Mouse (Mus musculus): ENCODE results near the gene Nip7. TPM values are rescaled to one million over a fixed set of nuclear protein-coding genes. Genes with fewer than 3 reads are reported as not detected.

The Nip7 gene
- total and polyA plus RNA-seq, 3 experiments = 19.4 to 27.9 (median 27.3) TPM

DNA sequence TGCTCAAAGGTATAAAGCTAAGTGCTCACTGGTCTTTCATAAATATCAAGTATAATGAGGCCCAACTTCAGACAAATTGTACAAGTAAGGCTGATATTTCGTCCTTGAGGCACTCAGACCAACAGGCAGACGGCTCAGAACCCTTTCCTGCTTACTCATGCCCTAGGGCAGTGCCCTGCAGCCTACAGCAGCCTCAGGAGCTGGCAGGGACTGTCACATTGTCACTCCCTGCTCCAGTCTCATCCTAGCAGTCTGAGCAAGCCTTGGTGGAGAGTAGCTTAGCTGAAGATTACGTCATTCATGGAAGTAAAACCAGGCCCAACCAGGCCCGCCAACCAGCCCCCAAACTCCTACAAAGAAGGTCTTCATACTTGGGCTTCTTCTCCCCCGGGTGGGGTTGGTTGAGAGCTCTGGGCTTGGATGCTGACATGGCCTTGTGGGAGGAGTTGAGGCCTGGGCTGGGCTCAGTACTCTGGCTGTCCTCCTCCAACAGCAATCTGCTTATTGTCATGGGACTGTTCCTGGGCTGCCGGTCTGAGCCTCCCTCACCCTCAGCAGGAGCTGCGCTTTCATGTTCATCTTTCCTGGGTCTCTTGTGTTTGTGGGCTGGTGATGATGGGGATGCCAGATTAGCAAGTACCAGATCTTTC is 19.7 kb downstream of the Nip7 start:
- Histone ChIP-seq H3K4me3 (no peak overlapping the region), H3K79me2 (replicated peaks; ENCODE audit: control insufficient read depth, insufficient read depth, low read length) (no peaks in the 10 kb centered on the region), H3K27me3 (ENCODE audit: control insufficient read depth, insufficient read depth, low read length) (no peaks in the 10 kb centered on the region), H3K9ac (ENCODE audit: low read depth, low read length) (no peak overlapping the region), H3K36me3 (ENCODE audit: control insufficient read depth, insufficient read depth, low read length) (peaks cover 3% of the 10 kb centered on the region; the same call in 1 of the 2 replicates), H3K27ac (no peak overlapping the region), H3K4me1 (ENCODE audit: control insufficient read depth, insufficient read depth, low read length) (no peaks in the 10 kb centered on the region)
- TF ChIP-seq POLR2A (IDR thresholded peaks at IDR 0.05; ENCODE audit: insufficient read depth, low read depth, low read length) (no peak), EP300 (IDR thresholded peaks at IDR 0.05; ENCODE audit: insufficient read depth, low read depth, low read length) (no peak), CTCF (IDR thresholded peaks at IDR 0.05) (no peak)
- peak in 1 of 2 experiments; percentile 18 for DNase-seq
- 78% methylated on average over 7 of the region's 7 CpGs for WGBS
- intact Hi-C loops (cut with DNase I) = no loop called here

DNA sequence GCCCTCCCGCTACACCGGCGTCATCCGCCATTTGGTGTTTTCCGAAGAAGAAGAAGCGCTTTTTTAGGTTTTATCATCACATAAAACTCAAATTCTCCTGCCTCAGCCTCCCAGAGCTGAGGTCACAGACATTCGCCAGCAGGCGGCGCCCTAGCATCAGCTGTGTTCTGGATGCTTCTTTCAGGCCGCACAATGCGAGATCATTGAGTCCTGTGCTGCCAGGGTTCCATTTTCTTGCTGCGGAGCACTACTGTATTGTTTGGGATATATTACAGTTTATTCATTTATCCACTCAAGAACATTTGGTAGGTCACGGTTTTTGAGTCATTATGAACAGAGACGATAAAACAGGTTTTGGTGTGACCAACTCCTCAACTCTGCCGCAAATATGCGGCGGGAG is 28.7 kb downstream of the Nip7 start:
- no peaks in the 10 kb centered on the region for H3K4me1 ChIP-seq (ENCODE audit: control insufficient read depth, insufficient read depth, low read length)
- H3K27me3 ChIP-seq (ENCODE audit: control insufficient read depth, insufficient read depth, low read length) = no peaks in the 10 kb centered on the region
- intact Hi-C loops (cut with DNase I) = no loop called here
- no peak overlapping the region for H3K27ac ChIP-seq
- DNase-seq = no peak
- no peaks in the 10 kb centered on the region for H3K79me2 ChIP-seq (replicated peaks; ENCODE audit: control insufficient read depth, insufficient read depth, low read length)
- 96% methylated on average over 17 of the region's 17 CpGs for WGBS
- no peak overlapping the region for H3K4me3 ChIP-seq
- TF ChIP-seq POLR2A (IDR thresholded peaks at IDR 0.05; ENCODE audit: insufficient read depth, low read depth, low read length) (no peak), EP300 (IDR thresholded peaks at IDR 0.05; ENCODE audit: insufficient read depth, low read depth, low read length) (no peak), CTCF (IDR thresholded peaks at IDR 0.05) (peak; percentile 45)
- H3K36me3 ChIP-seq (ENCODE audit: control insufficient read depth, insufficient read depth, low read length) = no peaks in the 10 kb centered on the region
- H3K9ac ChIP-seq (ENCODE audit: low read depth, low read length) = no peak overlapping the region

GRCm38 (mm10) chr8:107086018-107086417 is 29.3 kb downstream of the Nip7 start:
- no peak overlapping the region for H3K4me3 ChIP-seq
- DNase-seq = no peak
- no peak for TF ChIP-seq EP300 (IDR thresholded peaks at IDR 0.05; ENCODE audit: insufficient read depth, low read depth, low read length)
- TF ChIP-seq POLR2A (IDR thresholded peaks at IDR 0.05; ENCODE audit: insufficient read depth, low read depth, low read length) = no peak
- no peak for TF ChIP-seq CTCF (IDR thresholded peaks at IDR 0.05)
- H3K36me3 ChIP-seq (ENCODE audit: control insufficient read depth, insufficient read depth, low read length) = no peaks in the 10 kb centered on the region; the same call in 1 of the 2 replicates
- no peaks in the 10 kb centered on the region for H3K79me2 ChIP-seq (replicated peaks; ENCODE audit: control insufficient read depth, insufficient read depth, low read length)
- no peak overlapping the region for H3K9ac ChIP-seq (ENCODE audit: low read depth, low read length)
- H3K4me1 ChIP-seq (ENCODE audit: control insufficient read depth, insufficient read depth, low read length) = no peaks in the 10 kb centered on the region
- H3K27ac ChIP-seq = no peak overlapping the region
- intact Hi-C loops (cut with DNase I) = no loop called here
- WGBS = 97% methylated on average over 5 of the region's 5 CpGs
- no peaks in the 10 kb centered on the region for H3K27me3 ChIP-seq (ENCODE audit: control insufficient read depth, insufficient read depth, low read length)

DNA sequence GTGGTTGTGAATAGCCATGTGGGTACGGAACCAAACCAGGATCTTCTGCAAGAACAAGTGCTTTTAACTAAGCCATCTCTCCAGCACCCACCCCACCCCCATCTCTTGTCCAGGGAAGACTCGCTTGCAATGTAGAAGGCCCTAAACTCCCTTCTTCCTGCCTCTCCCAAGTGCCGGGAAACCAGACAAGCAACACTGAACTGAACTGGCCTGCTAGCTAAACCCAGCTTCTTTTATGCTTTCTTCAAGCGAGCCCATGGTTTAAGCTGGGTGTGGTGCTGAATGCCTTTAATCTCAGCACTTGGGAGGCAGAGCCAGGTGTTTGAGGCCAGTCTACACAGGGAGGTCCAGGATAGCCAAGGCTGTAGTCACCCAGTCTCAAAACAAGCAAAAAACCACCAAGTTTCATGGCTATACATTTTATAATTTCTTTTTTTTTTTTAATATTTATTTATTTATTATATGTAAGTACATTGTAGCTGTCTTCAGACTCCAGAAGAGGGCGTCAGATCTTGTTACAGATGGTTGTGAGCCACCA is 31.9 kb downstream of the Nip7 start:
- TF ChIP-seq POLR2A (IDR thresholded peaks at IDR 0.05; ENCODE audit: insufficient read depth, low read depth, low read length) (no peak), CTCF (IDR thresholded peaks at IDR 0.05) (no peak), EP300 (IDR thresholded peaks at IDR 0.05; ENCODE audit: insufficient read depth, low read depth, low read length) (no peak)
- H3K9ac ChIP-seq (ENCODE audit: low read depth, low read length) = no peak overlapping the region
- no peaks in the 10 kb centered on the region for H3K79me2 ChIP-seq (replicated peaks; ENCODE audit: control insufficient read depth, insufficient read depth, low read length)
- no peak for DNase-seq
- intact Hi-C loops (cut with DNase I) = no loop called here
- no peaks in the 10 kb centered on the region for H3K27me3 ChIP-seq (ENCODE audit: control insufficient read depth, insufficient read depth, low read length)
- no peaks in the 10 kb centered on the region; the same call in 1 of the 2 replicates for H3K36me3 ChIP-seq (ENCODE audit: control insufficient read depth, insufficient read depth, low read length)
- no peak overlapping the region for H3K27ac ChIP-seq
- 93% methylated on average over 5 of the region's 5 CpGs for WGBS
- no peaks in the 10 kb centered on the region for H3K4me1 ChIP-seq (ENCODE audit: control insufficient read depth, insufficient read depth, low read length)
- H3K4me3 ChIP-seq = no peak overlapping the region

DNA sequence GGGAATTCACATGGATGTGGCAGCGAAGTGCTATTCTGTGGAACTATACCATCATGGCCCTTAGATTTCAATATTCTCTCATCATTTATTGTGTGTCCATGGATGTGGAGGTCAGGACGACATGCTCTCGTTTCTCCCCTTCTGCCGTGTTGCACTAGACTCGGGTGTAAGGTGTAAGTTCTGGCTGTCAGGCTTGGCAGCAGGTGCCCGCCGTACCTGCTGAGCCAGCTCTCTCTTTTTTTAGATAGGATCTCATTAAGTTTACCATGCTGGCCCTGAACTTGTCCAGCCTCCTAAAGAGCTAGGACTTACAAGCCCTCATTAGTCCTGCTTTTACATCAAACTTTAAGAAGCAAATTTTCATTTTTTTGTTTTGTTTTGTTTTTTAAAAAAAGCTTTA is 33.9 kb downstream of the Nip7 start:
- DNase-seq = no peak
- Histone ChIP-seq H3K79me2 (replicated peaks; ENCODE audit: control insufficient read depth, insufficient read depth, low read length) (no peaks in the 10 kb centered on the region), H3K4me1 (ENCODE audit: control insufficient read depth, insufficient read depth, low read length) (no peaks in the 10 kb centered on the region; the same call in 1 of the 2 replicates), H3K27ac (no peak overlapping the region), H3K27me3 (ENCODE audit: control insufficient read depth, insufficient read depth, low read length) (no peaks in the 10 kb centered on the region), H3K36me3 (ENCODE audit: control insufficient read depth, insufficient read depth, low read length) (peaks cover 7% of the 10 kb centered on the region), H3K4me3 (no peak overlapping the region), H3K9ac (ENCODE audit: low read depth, low read length) (no peak overlapping the region)
- WGBS = 89% methylated on average over 7 of the region's 7 CpGs
- intact Hi-C loops (cut with DNase I) = no loop called here
- no peak for TF ChIP-seq EP300 (IDR thresholded peaks at IDR 0.05; ENCODE audit: insufficient read depth, low read depth, low read length)
- no peak for TF ChIP-seq POLR2A (IDR thresholded peaks at IDR 0.05; ENCODE audit: insufficient read depth, low read depth, low read length)
- no peak for TF ChIP-seq CTCF (IDR thresholded peaks at IDR 0.05)

DNA sequence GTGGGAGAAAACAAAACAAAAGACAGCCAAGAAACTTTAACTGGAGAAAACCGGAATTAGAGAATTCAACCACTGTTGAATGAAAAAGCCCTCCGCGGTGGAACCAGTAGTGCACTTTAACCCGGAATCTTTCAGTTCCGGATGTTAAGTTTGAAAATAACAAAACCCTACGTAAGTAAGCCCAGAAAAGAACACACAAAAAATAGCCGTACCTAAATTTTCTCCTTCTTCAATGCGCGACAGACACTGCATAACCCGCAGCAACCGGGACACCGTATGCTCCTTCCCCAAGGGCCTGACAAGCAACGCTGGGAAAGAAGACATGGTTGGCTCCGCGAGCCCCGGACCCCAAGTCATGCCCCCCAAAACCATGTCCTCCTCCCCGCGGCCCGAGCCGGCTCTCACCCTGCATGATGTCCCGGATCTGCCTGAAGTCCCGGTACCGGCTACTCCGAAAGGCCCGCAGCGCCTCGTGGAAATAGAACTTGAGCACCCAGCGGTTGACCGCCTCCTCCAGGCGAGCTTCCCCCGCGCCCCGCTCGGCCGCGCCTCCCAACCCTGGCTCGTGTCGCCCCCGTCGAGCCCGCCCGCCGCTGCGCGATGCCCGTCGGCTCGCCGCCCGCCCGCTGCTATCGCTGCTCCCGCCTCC is 39.2 kb downstream of the Nip7 start:
- Histone ChIP-seq H3K79me2 (replicated peaks; ENCODE audit: control insufficient read depth, insufficient read depth, low read length) (no peaks in the 10 kb centered on the region), H3K27me3 (ENCODE audit: control insufficient read depth, insufficient read depth, low read length) (no peaks in the 10 kb centered on the region), H3K27ac (peak overlapping the region; percentile 93), H3K4me1 (ENCODE audit: control insufficient read depth, insufficient read depth, low read length) (peaks cover 3% of the 10 kb centered on the region), H3K4me3 (peak overlapping the region; percentile 82), H3K36me3 (ENCODE audit: control insufficient read depth, insufficient read depth, low read length) (peaks cover 9% of the 10 kb centered on the region), H3K9ac (ENCODE audit: low read depth, low read length) (peak overlapping the region; percentile 93)
- no peak for DNase-seq
- 1% methylated on average over 38 of the region's 53 CpGs for WGBS
- TF ChIP-seq POLR2A (IDR thresholded peaks at IDR 0.05; ENCODE audit: insufficient read depth, low read depth, low read length) (no peak), EP300 (IDR thresholded peaks at IDR 0.05; ENCODE audit: insufficient read depth, low read depth, low read length) (no peak)
- intact Hi-C loops (cut with DNase I) = loop anchor here (2.0 to 5.0 kb wide), 2 partner anchors 39 to 331 kb away; partner anchors contain the start of genes Cog8, Nip7 and Nob1
